Mouse (Mus musculus): ENCODE data around the gene Pnlip. TPM values are rescaled to one million over a fixed set of nuclear protein-coding genes. Genes with fewer than 3 reads are reported as not detected.

The Pnlip gene
- polyA plus RNA-seq (2014; fragmentation: Nextera tagmentation; extraction: Ambion mirVana): not detected in 2 replicates

GRCm38 (mm10) chr19:58652198-58652597 is at the start of gene Pnlip:
Pnlip (plus strand) TSS chr19:58652498.
- H3K4me2 ChIP-seq (ENCODE audit: low read depth, low read length, severe bottlenecking): no peak within 1 kb of the TSS
- no peaks in the 10 kb centered on the region for H3K9me3 ChIP-seq (ENCODE audit: control insufficient read depth, low read length)
- H3K4me1 ChIP-seq (replicated peaks; ENCODE audit: control insufficient read depth, insufficient read depth, low read length): no peaks in the 10 kb centered on the region
- DNase-seq (ENCODE audit: low spot score) (no peak), ATAC-seq (replicated peaks; ENCODE audit: low FRiP score) (no peak)
- H3K27me3 ChIP-seq (ENCODE audit: control insufficient read depth, insufficient read depth, low read length): no peaks in the 10 kb centered on the region
- H3K4me3 ChIP-seq (ENCODE audit: low read depth, low read length): no peak within 1 kb of the TSS
- no peak within 1 kb of the TSS for H3K9ac ChIP-seq (ENCODE audit: low read length)
- H3K27ac ChIP-seq (ENCODE audit: low read depth, low read length): no peak within 1 kb of the TSS
- no peaks in the 10 kb centered on the region for H3K36me3 ChIP-seq (ENCODE audit: control insufficient read depth, insufficient read depth, low read length)
- 91% methylated on average over 5 of the region's 5 CpGs for WGBS

- H3K9ac ChIP-seq (ENCODE audit: low read length): no peak overlapping the region
- no peaks in the 10 kb centered on the region for H3K36me3 ChIP-seq (ENCODE audit: control insufficient read depth, insufficient read depth, low read length)
- H3K9me3 ChIP-seq (ENCODE audit: control insufficient read depth, low read length): no peaks in the 10 kb centered on the region
- no peaks in the 10 kb centered on the region for H3K27me3 ChIP-seq (ENCODE audit: control insufficient read depth, insufficient read depth, low read length)
- no peak overlapping the region for H3K4me3 ChIP-seq (ENCODE audit: low read depth, low read length)
- H3K27ac ChIP-seq (ENCODE audit: low read depth, low read length): no peak overlapping the region
- H3K4me2 ChIP-seq (ENCODE audit: low read depth, low read length, severe bottlenecking): no peak overlapping the region
- no peak for DNase-seq (ENCODE audit: low spot score)
- H3K4me1 ChIP-seq (replicated peaks; ENCODE audit: control insufficient read depth, insufficient read depth, low read length): no peaks in the 10 kb centered on the region
- ATAC-seq (replicated peaks; ENCODE audit: low FRiP score): no peak
- 73% methylated on average over 1 of the region's 1 CpGs for WGBS
Measured at GRCm38 (mm10) chr19:58609716-58610115, 42.6 kb upstream of the Pnlip start.

GRCm38 (mm10) chr19:58612745-58613144 is 39.6 kb upstream of the Pnlip start:
- WGBS: 84% methylated on average over 3 of the region's 3 CpGs

GRCm38 (mm10) chr19:58616606-58617005 is 35.7 kb upstream of the Pnlip start:
- Histone ChIP-seq H3K4me3 (ENCODE audit: low read depth, low read length) (no peak overlapping the region), H3K4me2 (ENCODE audit: low read depth, low read length, severe bottlenecking) (no peak overlapping the region), H3K27ac (ENCODE audit: low read depth, low read length) (no peak overlapping the region), H3K4me1 (replicated peaks; ENCODE audit: control insufficient read depth, insufficient read depth, low read length) (no peaks in the 10 kb centered on the region), H3K27me3 (ENCODE audit: control insufficient read depth, insufficient read depth, low read length) (no peaks in the 10 kb centered on the region), H3K9me3 (ENCODE audit: control insufficient read depth, low read length) (no peaks in the 10 kb centered on the region), H3K36me3 (ENCODE audit: control insufficient read depth, insufficient read depth, low read length) (no peaks in the 10 kb centered on the region), H3K9ac (ENCODE audit: low read length) (no peak overlapping the region)
- DNase-seq (ENCODE audit: low spot score) (no peak), ATAC-seq (replicated peaks; ENCODE audit: low FRiP score) (no peak)
- WGBS: 79% methylated on average over 7 of the region's 7 CpGs

More at GRCm38 (mm10) chr19:58612745-58613144, 39.6 kb upstream of the Pnlip start:
- no peak overlapping the region for H3K27ac ChIP-seq (ENCODE audit: low read depth, low read length)
- H3K27me3 ChIP-seq (ENCODE audit: control insufficient read depth, insufficient read depth, low read length): no peaks in the 10 kb centered on the region
- H3K36me3 ChIP-seq (ENCODE audit: control insufficient read depth, insufficient read depth, low read length): no peaks in the 10 kb centered on the region
- no peak overlapping the region for H3K4me2 ChIP-seq (ENCODE audit: low read depth, low read length, severe bottlenecking)
- H3K4me1 ChIP-seq (replicated peaks; ENCODE audit: control insufficient read depth, insufficient read depth, low read length): no peaks in the 10 kb centered on the region
- no peak overlapping the region for H3K9ac ChIP-seq (ENCODE audit: low read length)
- H3K9me3 ChIP-seq (ENCODE audit: control insufficient read depth, low read length): no peaks in the 10 kb centered on the region
- no peak for DNase-seq (ENCODE audit: low spot score)
- no peak for ATAC-seq (replicated peaks; ENCODE audit: low FRiP score)
- H3K4me3 ChIP-seq (ENCODE audit: low read depth, low read length): no peak overlapping the region

GRCm38 (mm10) chr19:58620661-58621060 is 31.6 kb upstream of the Pnlip start:
- DNase-seq (ENCODE audit: low spot score): no peak
- no peaks in the 10 kb centered on the region for H3K36me3 ChIP-seq (ENCODE audit: control insufficient read depth, insufficient read depth, low read length)
- H3K27ac ChIP-seq (ENCODE audit: low read depth, low read length): no peak overlapping the region
- H3K9ac ChIP-seq (ENCODE audit: low read length): no peak overlapping the region
- H3K9me3 ChIP-seq (ENCODE audit: control insufficient read depth, low read length): no peaks in the 10 kb centered on the region
- H3K4me2 ChIP-seq (ENCODE audit: low read depth, low read length, severe bottlenecking): no peak overlapping the region
- no peaks in the 10 kb centered on the region for H3K27me3 ChIP-seq (ENCODE audit: control insufficient read depth, insufficient read depth, low read length)
- no peak overlapping the region for H3K4me3 ChIP-seq (ENCODE audit: low read depth, low read length)
- no peaks in the 10 kb centered on the region for H3K4me1 ChIP-seq (replicated peaks; ENCODE audit: control insufficient read depth, insufficient read depth, low read length)
- WGBS: 90% methylated on average over 3 of the region's 3 CpGs
- no peak for ATAC-seq (replicated peaks; ENCODE audit: low FRiP score)

GRCm38 (mm10) chr19:58621646-58622045 is 30.7 kb upstream of the Pnlip start:
- no peaks in the 10 kb centered on the region for H3K27me3 ChIP-seq (ENCODE audit: control insufficient read depth, insufficient read depth, low read length)
- no peak overlapping the region for H3K4me2 ChIP-seq (ENCODE audit: low read depth, low read length, severe bottlenecking)
- H3K9ac ChIP-seq (ENCODE audit: low read length): no peak overlapping the region
- no peaks in the 10 kb centered on the region for H3K36me3 ChIP-seq (ENCODE audit: control insufficient read depth, insufficient read depth, low read length)
- DNase-seq (ENCODE audit: low spot score): no peak
- H3K4me3 ChIP-seq (ENCODE audit: low read depth, low read length): no peak overlapping the region
- no peaks in the 10 kb centered on the region for H3K9me3 ChIP-seq (ENCODE audit: control insufficient read depth, low read length)
- ATAC-seq (replicated peaks; ENCODE audit: low FRiP score): no peak
- no peaks in the 10 kb centered on the region for H3K4me1 ChIP-seq (replicated peaks; ENCODE audit: control insufficient read depth, insufficient read depth, low read length)
- WGBS: 87% methylated on average over 1 of the region's 1 CpGs
- H3K27ac ChIP-seq (ENCODE audit: low read depth, low read length): no peak overlapping the region

- no peak overlapping the region for H3K4me3 ChIP-seq (ENCODE audit: low read depth, low read length)
- DNase-seq (ENCODE audit: low spot score) (no peak), ATAC-seq (replicated peaks; ENCODE audit: low FRiP score) (no peak)
- no peaks in the 10 kb centered on the region for H3K36me3 ChIP-seq (ENCODE audit: control insufficient read depth, insufficient read depth, low read length)
- H3K4me2 ChIP-seq (ENCODE audit: low read depth, low read length, severe bottlenecking): no peak overlapping the region
- no peaks in the 10 kb centered on the region for H3K9me3 ChIP-seq (ENCODE audit: control insufficient read depth, low read length)
- 91% methylated on average over 4 of the region's 4 CpGs for WGBS
- no peaks in the 10 kb centered on the region for H3K4me1 ChIP-seq (replicated peaks; ENCODE audit: control insufficient read depth, insufficient read depth, low read length)
- no peak overlapping the region for H3K27ac ChIP-seq (ENCODE audit: low read depth, low read length)
- no peak overlapping the region for H3K9ac ChIP-seq (ENCODE audit: low read length)
- no peaks in the 10 kb centered on the region for H3K27me3 ChIP-seq (ENCODE audit: control insufficient read depth, insufficient read depth, low read length)
Measured at GRCm38 (mm10) chr19:58624799-58625198, 27.5 kb upstream of the Pnlip start.

- no peaks in the 10 kb centered on the region for H3K9me3 ChIP-seq (ENCODE audit: control insufficient read depth, low read length)
- no peak for DNase-seq (ENCODE audit: low spot score)
- ATAC-seq (replicated peaks; ENCODE audit: low FRiP score): no peak
- no peaks in the 10 kb centered on the region for H3K27me3 ChIP-seq (ENCODE audit: control insufficient read depth, insufficient read depth, low read length)
- no peaks in the 10 kb centered on the region for H3K36me3 ChIP-seq (ENCODE audit: control insufficient read depth, insufficient read depth, low read length)
- no peaks in the 10 kb centered on the region for H3K4me1 ChIP-seq (replicated peaks; ENCODE audit: control insufficient read depth, insufficient read depth, low read length)
- H3K27ac ChIP-seq (ENCODE audit: low read depth, low read length): no peak overlapping the region
- no peak overlapping the region for H3K4me3 ChIP-seq (ENCODE audit: low read depth, low read length)
- no peak overlapping the region for H3K4me2 ChIP-seq (ENCODE audit: low read depth, low read length, severe bottlenecking)
- 94% methylated on average over 9 of the region's 9 CpGs for WGBS
- H3K9ac ChIP-seq (ENCODE audit: low read length): no peak overlapping the region
Measured at GRCm38 (mm10) chr19:58625254-58625947, 26.9 kb upstream of the Pnlip start.

Data from forebrain, embryonic 11.5 days (tissue).